Mouse (Mus musculus) mesoderm, embryonic 11.5 days (tissue): ENCODE results near the gene Cdc42ep2.
A peak's percentile ranks its signal among the peaks of the same experiment; 100 is the strongest.

Experiments used
- DNase-seq: peaks from one replicate; pipeline ENCODE4 v3.0.0-alpha.2; 2012; ENCODE audit warnings: low read depth, low spot score

Gene Cdc42ep2

GRCm38 (mm10) chr19:5942581-5942980, 18.0 kb upstream of the Cdc42ep2 start:
- DNase-seq = no peak

- DNase-seq = no peak
Observed at GRCm38 (mm10) chr19:5940656-5941055, 16.0 kb upstream of the Cdc42ep2 start.

- no peak for DNase-seq
Observed at GRCm38 (mm10) chr19:5940173-5940572, 15.6 kb upstream of the Cdc42ep2 start.

DNA sequence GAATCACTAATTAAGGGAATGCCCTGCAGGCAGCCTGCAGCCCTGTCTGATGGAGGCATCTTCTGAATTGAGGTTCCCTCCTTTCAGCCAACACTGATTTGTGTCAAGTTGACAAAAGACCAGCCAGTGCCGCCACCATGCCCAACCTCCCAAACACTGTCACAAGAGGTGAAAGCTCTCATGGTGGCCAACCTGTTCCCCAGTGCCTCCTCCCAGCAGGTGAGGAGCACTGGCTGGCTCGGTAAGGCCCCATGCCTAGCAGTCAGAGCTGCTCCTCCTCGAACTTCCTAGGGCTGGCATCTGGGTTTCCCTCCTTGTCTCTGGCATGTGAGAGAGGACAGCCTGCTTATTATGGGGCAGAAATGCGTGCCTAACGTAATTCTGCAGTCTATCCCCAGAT, 15.1 kb upstream of the Cdc42ep2 start:
- no peak for DNase-seq

DNA sequence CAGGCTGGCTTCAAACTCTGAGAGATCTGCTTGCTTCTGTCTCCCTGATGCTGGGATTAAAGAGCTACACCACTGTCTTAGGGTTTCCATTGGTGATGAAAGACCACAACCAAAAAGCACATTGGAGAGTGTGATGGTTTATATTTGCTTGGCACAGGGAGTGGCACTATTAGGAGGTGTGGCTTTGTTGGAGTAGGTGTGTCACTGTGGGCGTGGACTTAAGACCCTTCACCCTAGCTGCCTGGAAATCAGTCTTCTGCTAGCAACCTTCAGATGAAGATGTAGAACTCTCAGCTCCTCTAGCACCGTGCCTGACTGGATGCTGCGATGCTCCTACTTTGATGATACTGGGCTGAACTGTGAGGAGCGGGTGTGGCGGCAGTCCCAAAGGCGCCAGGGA, 13.9 kb upstream of the Cdc42ep2 start:
- DNase-seq = no peak

- no peak for DNase-seq
Observed at GRCm38 (mm10) chr19:5937836-5938406, 13.3 kb upstream of the Cdc42ep2 start.

DNA sequence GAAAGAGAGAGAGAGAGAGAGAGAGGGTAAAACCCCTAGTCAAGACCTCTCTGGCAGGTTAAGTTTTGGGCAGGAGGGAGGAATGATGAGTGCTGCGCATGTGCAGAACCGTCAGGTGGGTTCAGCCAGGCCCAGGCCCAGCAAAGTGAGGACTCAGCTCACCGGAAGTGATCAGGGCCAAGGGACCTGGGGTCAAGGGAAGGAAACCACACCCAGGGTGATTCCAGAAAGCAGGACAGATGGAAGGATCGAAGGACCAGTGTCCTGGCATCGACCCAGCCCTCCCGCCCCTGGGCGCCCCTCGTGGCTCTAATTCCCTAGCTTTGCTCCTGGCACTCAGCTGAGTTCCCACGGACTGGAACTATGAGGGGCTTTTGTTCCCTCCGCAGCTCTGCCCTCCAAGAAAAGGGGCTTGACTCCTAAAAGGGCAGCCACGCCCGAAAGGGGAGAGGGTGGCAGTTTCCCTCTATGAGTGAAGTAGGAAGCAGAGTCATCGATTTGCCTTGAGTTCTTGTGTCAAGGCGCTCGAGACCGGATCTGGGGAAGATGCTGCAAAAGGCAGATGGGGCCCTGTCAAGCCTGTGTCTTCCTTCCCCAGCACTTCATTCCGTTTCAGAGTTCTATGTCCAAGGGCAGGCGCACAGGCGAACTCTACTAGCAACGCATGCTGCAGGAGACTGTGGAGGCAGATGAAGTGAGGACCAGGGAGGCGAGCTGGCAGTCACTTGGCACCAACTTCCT, 12.6 kb upstream of the Cdc42ep2 start:
- DNase-seq = no peak

- no peak for DNase-seq
Observed at GRCm38 (mm10) chr19:5935691-5936090, 11.1 kb upstream of the Cdc42ep2 start.

- DNase-seq = no peak
Observed at GRCm38 (mm10) chr19:5935266-5935665, 10.7 kb upstream of the Cdc42ep2 start.

DNA sequence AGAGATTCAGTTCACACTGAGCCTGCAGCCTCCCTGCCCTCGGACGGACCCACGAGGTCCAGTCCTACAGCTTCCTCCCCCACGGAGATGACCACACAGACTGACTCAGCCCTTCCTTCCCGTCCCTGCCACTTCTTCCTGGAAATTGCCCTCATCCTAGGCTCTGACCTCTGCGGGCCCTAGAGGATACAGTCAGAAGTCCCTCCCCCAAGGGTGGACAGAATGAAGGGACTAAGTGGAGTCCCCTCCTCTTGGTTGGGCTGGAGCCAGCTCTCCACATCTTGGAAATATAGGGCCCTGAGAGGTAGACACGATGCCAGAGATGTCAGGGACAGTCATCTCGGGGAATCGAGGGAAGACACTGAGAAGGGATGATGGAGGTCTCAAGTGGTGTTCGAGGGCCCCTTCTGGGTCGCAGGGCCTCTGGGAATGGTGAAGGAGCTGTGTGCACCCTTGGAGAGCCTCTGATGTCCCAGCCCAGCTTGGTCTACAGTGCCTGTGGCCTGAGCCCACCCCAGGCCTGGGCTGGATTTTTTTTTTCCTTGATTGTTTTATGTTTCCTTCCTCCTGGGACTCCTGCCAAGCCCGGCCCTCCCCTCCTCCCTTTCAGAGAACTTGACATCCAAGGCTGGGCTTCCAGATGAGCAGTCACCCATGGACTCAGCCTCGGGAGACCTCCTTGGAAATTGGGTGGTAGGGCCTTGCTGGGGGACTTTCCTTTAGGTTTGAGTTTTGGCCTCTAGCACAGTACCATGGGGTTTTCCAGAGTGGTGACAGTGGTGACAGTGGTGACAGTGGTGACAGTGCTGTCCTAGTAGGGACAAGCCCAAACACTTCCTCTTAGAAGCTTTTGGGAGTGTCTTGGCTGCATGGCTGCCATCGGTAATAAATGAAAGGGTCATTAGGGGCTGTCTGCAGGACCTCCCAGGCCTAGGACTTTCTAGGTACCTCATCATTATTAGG, 5.3 kb upstream of the Cdc42ep2 start:
- no peak for DNase-seq

GRCm38 (mm10) chr19:5928546-5928945, 3.9 kb upstream of the Cdc42ep2 start:
- no peak for DNase-seq

DNA sequence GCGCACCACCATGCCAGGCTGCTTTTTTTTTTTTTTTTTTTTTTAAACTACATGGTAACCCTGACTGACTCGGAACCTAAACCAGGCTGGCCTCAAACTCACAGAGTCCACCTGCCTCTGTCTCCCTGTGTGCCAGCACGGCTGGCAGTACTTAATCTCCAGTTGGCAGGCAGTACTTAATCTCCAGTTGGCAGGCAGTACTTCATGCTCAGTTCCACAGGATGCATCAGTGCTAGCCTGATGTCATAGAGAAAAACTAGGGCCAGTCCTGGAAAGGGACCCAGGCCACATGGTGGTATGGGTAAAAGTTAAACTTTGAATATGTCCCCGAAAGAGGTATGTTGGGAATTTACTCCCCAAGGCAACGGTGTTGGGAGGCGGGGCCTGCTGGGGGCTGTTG, 3.5 kb upstream of the Cdc42ep2 start:
- no peak for DNase-seq

DNA sequence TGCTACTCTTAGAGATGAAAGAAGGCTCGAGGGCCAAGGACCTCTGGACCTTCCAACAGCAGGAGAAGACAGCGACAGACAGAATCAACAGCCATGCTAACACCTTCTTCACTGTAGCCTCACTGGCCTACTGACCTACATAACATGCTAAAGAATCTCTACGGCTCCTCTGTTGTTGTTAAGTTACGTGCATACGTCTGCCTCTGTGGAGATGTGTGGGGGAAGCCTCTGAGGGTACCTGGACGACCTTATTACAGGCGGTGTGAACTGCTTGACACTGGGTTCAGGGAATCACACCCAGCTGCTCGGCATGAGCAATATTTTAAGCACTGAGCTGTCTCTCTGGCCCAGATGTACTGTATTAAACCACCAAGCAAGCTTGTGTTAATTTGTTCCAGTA, 2.9 kb upstream of the Cdc42ep2 start:
- DNase-seq = no peak

DNA sequence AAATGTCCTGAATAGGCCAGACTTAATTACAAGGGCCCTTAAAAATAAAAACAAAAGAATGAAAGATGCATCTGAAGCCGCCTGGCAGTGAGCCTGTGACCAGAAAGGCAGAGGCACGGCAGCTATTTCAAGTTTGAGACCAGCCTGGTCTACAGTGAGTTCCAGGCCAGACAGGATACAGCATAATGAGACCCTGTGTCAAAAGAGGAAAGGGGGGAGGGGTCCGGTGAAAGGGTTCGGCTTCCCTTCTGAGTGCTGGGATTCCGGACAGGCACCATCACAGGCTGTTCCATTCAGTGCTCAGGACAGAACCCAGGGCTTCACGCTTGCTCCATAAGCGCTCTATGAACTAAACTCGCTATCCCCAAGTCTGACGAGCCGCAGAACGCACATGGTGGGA, 2.4 kb upstream of the Cdc42ep2 start:
- DNase-seq = no peak

GRCm38 (mm10) chr19:5925311-5925855, 767 bp upstream of the Cdc42ep2 start:
- no peak for DNase-seq

DNA sequence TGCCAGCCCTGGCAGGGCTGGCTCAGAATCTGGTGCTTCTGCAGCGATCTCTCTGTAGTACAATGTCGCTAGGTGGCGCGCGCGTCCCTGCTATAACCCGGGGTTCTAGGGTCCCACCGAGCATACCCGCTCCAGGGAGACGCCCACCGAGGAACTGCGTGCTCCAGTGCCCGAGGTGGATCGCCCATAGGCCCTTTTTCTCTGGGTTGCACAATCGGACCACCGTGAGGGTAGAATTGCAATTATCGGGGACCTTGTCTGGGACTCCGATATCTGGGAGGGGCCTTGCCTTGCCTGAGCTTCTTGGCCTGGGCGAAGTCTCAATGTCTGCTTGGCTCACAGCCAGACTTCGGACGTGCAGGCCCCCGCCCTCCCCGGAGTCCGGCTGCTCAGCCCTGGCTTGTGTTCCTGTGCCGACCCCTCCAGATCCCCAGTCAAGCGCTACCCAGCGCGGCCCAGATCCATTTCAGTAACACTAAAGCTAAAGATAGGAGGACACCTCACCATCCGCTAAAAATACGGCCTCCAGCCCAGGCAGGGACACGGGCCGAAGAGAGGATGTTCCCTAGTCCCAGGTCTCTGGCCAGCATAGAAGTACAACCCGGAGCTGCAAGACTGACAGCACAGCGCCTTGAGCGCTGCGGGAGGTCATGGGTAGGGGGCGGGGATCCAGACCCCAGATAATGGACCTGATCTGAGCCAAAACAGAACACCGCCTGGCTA, 465 bp downstream of the Cdc42ep2 start:
- peak; percentile 92 for DNase-seq

GRCm38 (mm10) chr19:5922963-5923362, 1.7 kb downstream of the Cdc42ep2 start:
- DNase-seq = no peak

DNA sequence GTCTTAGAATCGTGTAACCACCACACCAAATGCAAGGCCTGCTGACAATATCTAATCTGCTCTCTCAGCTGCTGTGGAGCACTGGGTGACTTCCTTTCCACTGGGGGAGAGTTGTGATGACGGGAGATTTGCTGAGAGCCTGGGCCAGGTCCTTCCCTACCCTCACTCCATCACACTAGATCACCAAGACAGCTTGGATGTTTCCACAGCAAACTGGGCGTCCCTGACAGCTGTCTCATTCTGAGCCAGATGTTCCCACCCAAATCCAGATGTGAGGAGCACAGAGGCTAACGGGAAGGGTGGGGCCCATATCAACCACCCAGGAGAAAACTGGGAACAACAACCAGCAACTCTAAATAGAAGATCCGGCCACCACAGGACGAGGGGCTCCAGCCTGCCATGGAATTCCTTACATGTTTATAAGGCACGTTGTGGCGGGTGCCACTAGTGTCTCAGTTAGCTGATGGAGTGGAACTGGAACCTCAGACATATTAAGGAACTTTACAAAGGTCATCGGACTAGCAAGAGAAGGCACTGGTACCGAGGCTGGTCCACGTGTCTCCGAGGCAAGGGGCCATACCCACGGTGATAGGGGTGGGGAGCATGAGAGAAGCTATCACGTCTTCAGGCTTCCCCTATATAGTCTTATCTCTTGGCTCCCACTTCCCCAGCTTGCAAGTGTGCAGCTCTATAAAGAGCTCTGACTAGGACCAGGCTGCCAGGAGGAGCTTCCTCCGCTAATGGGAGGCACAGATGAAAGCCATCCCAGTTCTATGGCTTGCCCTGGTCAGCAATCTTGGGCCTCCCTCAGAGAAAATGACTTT, 2.3 kb downstream of the Cdc42ep2 start:
- no peak for DNase-seq

DNA sequence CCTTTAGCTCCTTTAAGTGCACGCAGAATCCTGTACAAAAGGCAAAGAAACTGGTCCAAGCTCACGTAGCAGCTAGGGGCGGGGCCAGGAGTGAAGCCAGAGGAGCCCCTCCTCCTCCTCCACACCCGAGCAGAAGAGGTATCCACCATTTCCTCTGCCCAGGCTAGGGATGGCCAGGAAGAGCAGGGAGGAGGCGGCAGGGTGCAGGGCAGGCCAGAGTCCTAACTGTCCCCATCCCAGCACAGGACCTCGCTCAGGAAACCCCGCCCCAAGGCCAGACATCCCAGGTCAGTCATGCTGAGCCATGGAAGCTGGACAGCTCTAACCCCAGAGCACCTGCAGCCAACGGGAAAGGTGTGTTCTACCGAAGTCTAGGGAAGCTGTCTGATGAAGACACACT, 2.9 kb downstream of the Cdc42ep2 start:
- no peak for DNase-seq

- DNase-seq = no peak
Observed at GRCm38 (mm10) chr19:5913007-5913719, 11.5 kb downstream of the Cdc42ep2 start, which contains the start of gene Dpf2. TSS of gene Dpf2 (minus strand) at chr19:5913010.
